Mouse (Mus musculus) neutrophil, adult 5-6 weeks (primary cell): ENCODE results near the gene Icmt. TPM values are rescaled to one million over a fixed set of nuclear protein-coding genes. Genes with fewer than 3 reads are reported as not detected.

Experiments used
- ATAC-seq: fragments of 151-379, 151-347 bp; 2 replicates; pipeline ENCODE4 v1.8.0; 2017; ENCODE audit warnings: mild to moderate bottlenecking, moderate TSS enrichment; ENCODE audit not compliant: insufficient number of reproducible peaks, poor library complexity, low FRiP score, severe bottlenecking; ENCODE audit errors: extremely low read depth
- total RNA-seq: library from RNA; stranded (forward); fragments of 200-1000 nt; gene quantifications from 2 replicates; pipeline ENCODE4 v1.2.3, GENCODE M21; 2017

The Icmt gene
- total RNA-seq, 1 experiment from 2014 or later = 24.9 TPM

DNA sequence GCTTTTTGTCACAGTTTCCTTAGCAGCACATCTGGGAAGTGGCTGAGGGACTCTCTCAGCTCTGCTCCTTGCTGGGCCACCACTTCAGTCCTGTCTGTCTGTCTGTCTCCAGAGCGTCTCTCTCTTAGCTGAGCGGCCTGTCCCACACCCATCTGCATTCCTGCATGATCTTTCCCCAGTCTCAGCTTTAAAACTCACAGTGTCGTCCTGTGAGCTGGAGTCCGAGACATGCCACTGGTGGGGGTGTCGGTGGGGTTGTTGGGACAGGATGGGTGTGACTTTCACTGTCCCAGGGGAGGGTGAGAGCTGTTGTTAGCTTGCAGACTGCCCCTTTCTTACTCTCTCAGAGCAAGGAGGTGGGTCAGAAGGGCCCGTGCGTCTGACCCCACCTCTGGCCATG, 58.6 kb downstream of the Icmt start:
- no peak for ATAC-seq

Other genes with a start within 250 kb of the Icmt start
- 0.81 and 2.5 TPM in 2 replicates for gene Plekhg5, start 224.7 kb upstream of the Icmt start, total RNA-seq
- gene Tnfrsf25, start 181.3 kb upstream of the Icmt start, total RNA-seq = 1.8 and 2.3 TPM in 2 replicates
- 0.12 and 0.23 TPM in 2 replicates for gene Espn, start 144.9 kb upstream of the Icmt start, total RNA-seq
- not detected in 2 replicates for gene Hes2, start 138.4 kb upstream of the Icmt start, total RNA-seq
- gene Acot7, start 119.1 kb upstream of the Icmt start, total RNA-seq = 12.2 and 18.4 TPM in 2 replicates
- 0.12 TPM in 1 of 2 replicates, not detected in the other for gene Gpr153, start 23.0 kb upstream of the Icmt start, total RNA-seq
- gene Hes3, start 5.6 kb upstream of the Icmt start, total RNA-seq = not detected in 2 replicates
- gene Rnf207, start 21.8 kb downstream of the Icmt start, total RNA-seq = not detected in 2 replicates
- gene Rpl22, start 28.5 kb downstream of the Icmt start, total RNA-seq = 782 and 849 TPM in 2 replicates
- gene Chd5, start 41.4 kb downstream of the Icmt start, total RNA-seq = under 0.01 and 0.12 TPM in 2 replicates
- 0.37 and 0.81 TPM in 2 replicates for gene Nphp4, start 179.5 kb downstream of the Icmt start, total RNA-seq
- gene Kcnab2, start 180.6 kb downstream of the Icmt start, total RNA-seq = 49.3 and 49.7 TPM in 2 replicates